Mouse (Mus musculus) urinary bladder, adult 18-20 months (tissue): ENCODE measurements around the gene Lat.
A peak's percentile ranks its signal among the peaks of the same experiment; 100 is the strongest.
"Not testable (repeated sequence)": the region's sequence is repeated elsewhere in the genome, so short reads cannot be mapped to it uniquely, and the experiment has no call there.

Experiments
- DNase-seq, 2 experiments: peaks; one replicate each; pipeline ENCODE4 v3.0.0; 2022; ENCODE audit warnings: low spot score in 2 of 2, mixed read lengths in 2 of 2

Gene Lat

DNA sequence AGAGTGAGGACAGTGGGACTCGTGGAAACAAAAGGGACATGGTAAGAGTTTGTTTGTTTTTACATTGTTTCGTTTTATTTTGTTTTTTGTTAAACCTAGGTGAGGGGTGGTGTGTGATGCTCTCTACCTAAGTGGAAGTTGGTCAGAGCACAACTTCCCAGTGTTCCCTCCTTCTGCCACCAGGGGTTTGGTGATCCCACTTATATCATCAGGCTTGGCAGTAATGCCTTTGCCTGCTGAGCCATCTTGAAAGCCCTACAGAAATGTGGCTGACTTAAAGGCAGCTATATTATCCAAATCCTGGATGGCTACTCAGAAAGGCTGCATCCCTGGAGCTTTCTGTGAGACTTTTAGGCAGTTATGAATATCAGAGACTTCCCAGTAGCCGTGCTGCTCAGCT, 36.7 kb downstream of the Lat start:
- no peak for DNase-seq

GRCm38 (mm10) chr7:126330693-126331092, 38.7 kb downstream of the Lat start:
- no peak for DNase-seq

- no peak for DNase-seq
These were observed 39.3 kb downstream of the Lat start for GRCm38 (mm10) chr7:126329907-126330645.

DNA sequence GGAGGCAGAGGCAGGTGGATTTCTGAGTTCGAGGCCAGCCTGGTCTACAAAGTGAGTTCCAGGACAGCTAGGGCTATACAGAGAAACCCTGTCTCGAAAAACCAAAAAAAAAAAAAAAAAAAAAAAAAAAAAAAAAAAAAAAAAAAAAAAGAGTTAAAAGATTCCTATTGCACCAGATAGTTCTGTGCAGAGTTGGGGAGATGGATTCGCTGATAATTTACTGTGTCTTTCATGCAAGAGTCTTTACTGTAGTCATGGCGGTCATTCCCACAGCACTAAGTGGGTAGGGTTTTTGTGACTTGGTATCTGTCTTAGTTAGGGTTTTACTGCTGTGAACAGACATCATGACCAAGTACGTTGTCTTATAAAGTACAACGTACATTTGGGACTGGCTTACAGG, 40.5 kb downstream of the Lat start:
- DNase-seq = not testable (repeated sequence)

- not testable (repeated sequence) for DNase-seq
These were observed 43.6 kb downstream of the Lat start for GRCm38 (mm10) chr7:126325576-126326273.

DNA sequence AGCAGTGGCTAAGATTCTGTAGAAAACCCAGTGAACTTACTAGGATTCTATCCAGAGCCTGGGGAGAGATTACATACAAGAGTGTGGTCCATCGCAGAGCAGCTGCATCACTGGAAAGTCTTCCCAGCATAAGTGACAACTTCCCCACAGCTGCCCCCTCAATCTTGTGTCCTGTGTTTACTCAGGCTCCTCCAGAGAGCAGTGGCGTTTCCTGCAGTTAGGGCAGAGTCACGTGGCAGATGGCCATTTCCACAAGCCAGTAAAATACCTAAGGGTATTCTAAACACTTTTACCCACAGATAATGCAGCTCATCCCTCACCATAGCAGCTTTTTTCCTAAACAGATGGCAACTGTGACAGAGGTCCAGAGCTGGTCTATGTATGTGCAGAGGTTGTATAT, 44.6 kb downstream of the Lat start:
- no peak for DNase-seq

DNA sequence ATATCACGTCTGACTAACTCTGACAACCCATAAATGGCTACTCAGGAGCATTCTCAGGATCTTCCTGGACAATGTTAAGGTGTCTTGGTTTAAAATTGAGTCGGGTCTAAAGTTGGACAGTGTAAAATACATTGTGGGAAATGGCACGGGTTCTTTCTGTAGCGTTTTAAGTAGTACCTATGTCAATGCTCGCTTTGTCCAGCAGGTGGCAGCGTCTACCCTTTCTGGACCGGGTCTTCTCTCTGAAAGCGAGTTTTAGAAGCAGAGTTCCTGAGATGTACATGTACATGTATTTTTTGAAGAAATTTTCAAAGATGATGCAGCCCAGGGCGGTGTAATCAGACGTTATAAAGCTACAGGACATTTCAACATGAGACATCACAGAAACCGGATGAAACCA, 45.6 kb downstream of the Lat start:
- DNase-seq = peak; percentile 43 to 61

GRCm38 (mm10) chr7:126314273-126314672, 55.1 kb downstream of the Lat start:
- no peak for DNase-seq
